Mouse (Mus musculus): ENCODE measurements at regions not wholly inside any gene's neighbourhood (a gene's known extent, or its start where the extent isn't known, plus 50 kb on each side); places are given as distances from the start of the nearest gene placed in this dataset.

GRCm38 (mm10) chr4:58728641-58729040 is 58.9 kb downstream of the Olfr267 start:
- no peak for DNase-seq
- intact Hi-C loops (cut with DNase I) = loop anchor here (10.0 kb wide), 1 partner anchor 174 kb away; the partner anchor contains the start of gene Lpar1

- intact Hi-C loops (cut with DNase I) = loop anchor here (10.0 kb wide), 1 partner anchor 172 kb away; the partner anchor contains the start of gene Lpar1
- DNase-seq = no peak
These were observed 61.1 kb downstream of the Olfr267 start for GRCm38 (mm10) chr4:58726424-58726823.

GRCm38 (mm10) chr4:58722772-58723171 is 64.7 kb downstream of the Olfr267 start:
- peak; percentile 37 for DNase-seq
- intact Hi-C loops (cut with DNase I) = loop anchor here (10.0 kb wide), 1 partner anchor 168 kb away; the partner anchor contains the start of gene Lpar1

- DNase-seq = no peak
- intact Hi-C loops (cut with DNase I) = loop anchor here (10.0 kb wide), 1 partner anchor 166 kb away; the partner anchor contains the start of gene Lpar1
These were observed 66.8 kb downstream of the Olfr267 start for GRCm38 (mm10) chr4:58720682-58721081.

- no peak for DNase-seq
- intact Hi-C loops (cut with DNase I) = no loop called here
These were observed 71.1 kb downstream of the Olfr267 start for GRCm38 (mm10) chr4:58716426-58716825.

GRCm38 (mm10) chr4:58715846-58716245 is 71.7 kb downstream of the Olfr267 start:
- intact Hi-C loops (cut with DNase I) = no loop called here

GRCm38 (mm10) chr4:58714221-58714620 is 73.3 kb downstream of the Olfr267 start:
- intact Hi-C loops (cut with DNase I) = no loop called here
- DNase-seq = no peak

More at GRCm38 (mm10) chr4:58715846-58716245, 71.7 kb downstream of the Olfr267 start:
- DNase-seq = no peak

- intact Hi-C loops (cut with DNase I) = no loop called here
- DNase-seq = no peak
These were observed 74.6 kb downstream of the Olfr267 start for GRCm38 (mm10) chr4:58712875-58713274.

- intact Hi-C loops (cut with DNase I) = no loop called here
- DNase-seq = no peak
These were observed 75.3 kb downstream of the Olfr267 start for GRCm38 (mm10) chr4:58712166-58712565.

- DNase-seq = no peak
- intact Hi-C loops (cut with DNase I) = no loop called here
These were observed 88.2 kb downstream of the Olfr267 start for GRCm38 (mm10) chr4:58699236-58699798.

- intact Hi-C loops (cut with DNase I) = no loop called here
- DNase-seq = no peak
These were observed 88.7 kb downstream of the Olfr267 start for GRCm38 (mm10) chr4:58698828-58699227.

- intact Hi-C loops (cut with DNase I) = no loop called here
- DNase-seq = no peak
These were observed 90.8 kb downstream of the Olfr267 start for GRCm38 (mm10) chr4:58696684-58697083.

- intact Hi-C loops (cut with DNase I) = no loop called here
- DNase-seq = no peak
These were observed 92.2 kb downstream of the Olfr267 start for GRCm38 (mm10) chr4:58695281-58695680.

- intact Hi-C loops (cut with DNase I) = no loop called here
- DNase-seq = no peak
These were observed 94.5 kb downstream of the Olfr267 start for GRCm38 (mm10) chr4:58693018-58693417.

GRCm38 (mm10) chr4:58681926-58682325 is 105.6 kb downstream of the Olfr267 start:
- intact Hi-C loops (cut with DNase I) = no loop called here
- no peak for DNase-seq

- no peak for DNase-seq
- intact Hi-C loops (cut with DNase I) = no loop called here
These were observed 109.7 kb downstream of the Olfr267 start for GRCm38 (mm10) chr4:58677701-58678385.

GRCm38 (mm10) chr4:58671406-58672035 is 116.0 kb downstream of the Olfr267 start:
- DNase-seq = no peak
- intact Hi-C loops (cut with DNase I) = no loop called here

- DNase-seq = no peak
- intact Hi-C loops (cut with DNase I) = no loop called here
These were observed 116.6 kb downstream of the Olfr267 start for GRCm38 (mm10) chr4:58670906-58671250.

GRCm38 (mm10) chr4:58670107-58670905 is 116.6 kb upstream of the Lpar1 start:
- intact Hi-C loops (cut with DNase I) = no loop called here
- peak; percentile 39 for DNase-seq

- intact Hi-C loops (cut with DNase I) = no loop called here
- DNase-seq = no peak
These were observed 114.9 kb upstream of the Lpar1 start for GRCm38 (mm10) chr4:58668368-58669153.
